Comparison of ENCODE assay signal across 33 mouse cellular contexts in the genomic region with DNA sequence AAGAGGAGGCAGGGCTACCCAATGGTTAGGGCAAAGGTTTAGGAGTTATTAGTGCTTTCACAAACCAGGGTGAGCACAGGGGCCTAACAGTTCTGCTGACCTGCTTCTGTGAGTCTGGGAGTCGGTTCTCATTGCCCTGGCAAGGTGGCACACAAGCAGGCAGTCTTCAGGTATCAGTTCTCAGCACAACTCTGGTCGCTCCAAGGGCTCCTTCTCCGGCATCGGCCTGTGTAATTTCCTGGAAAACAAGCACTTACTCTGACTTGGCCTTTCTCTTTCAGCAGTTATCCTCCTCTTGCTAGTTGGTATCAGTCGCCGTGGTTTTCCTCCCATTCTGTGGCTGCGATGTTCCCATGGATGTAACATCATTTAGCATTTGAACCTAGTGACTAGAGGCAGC. TPM values are rescaled to one million over a fixed set of nuclear protein-coding genes. Genes with fewer than 3 reads are reported as not detected.
"Had no signal": no experiment of that assay in that cellular context is flagged by ENCODE, and none has a peak within 500 bp of the region (broad histone marks: within the 10 kb centered on the region; RNA-seq: fewer than 3 reads in every experiment).

No protein-coding gene starts in this region.

- DNase-seq: left cerebral cortex, postnatal 4 days; liver; liver, embryonic 13.5 days; liver, postnatal 0 days; lung, adult 18-20 months; lung, adult 2 months; lung, embryonic 14.5 days; lung, postnatal 10 days; lung, postnatal 14 days; lung, postnatal 36 days; lung, postnatal 4 days; midbrain, embryonic 14.5 days had no signal

- H3K9ac ChIP-seq: limb, embryonic 12.5 days; limb, embryonic 13.5 days; limb, embryonic 15.5 days; liver, embryonic 12.5 days; liver, embryonic 13.5 days; liver, embryonic 14.5 days; liver, embryonic 15.5 days; liver, postnatal 0 days; lung, embryonic 14.5 days; lung, embryonic 15.5 days; midbrain, embryonic 12.5 days; midbrain, embryonic 13.5 days; midbrain, embryonic 15.5 days; neural tube, embryonic 12.5 days had no signal

- H3K27me3 ChIP-seq: limb, embryonic 12.5 days; limb, embryonic 13.5 days; limb, embryonic 15.5 days; liver, embryonic 12.5 days; liver, embryonic 13.5 days; liver, embryonic 15.5 days; lung, embryonic 15.5 days; megakaryocyte, embryonic 14.5 days; midbrain, embryonic 12.5 days; midbrain, embryonic 13.5 days; midbrain, embryonic 15.5 days; neural tube, embryonic 12.5 days had no signal

- H3K9me3 ChIP-seq: limb, embryonic 10.5 days; limb, embryonic 15.5 days; liver, embryonic 15.5 days; lung, embryonic 15.5 days; midbrain, embryonic 13.5 days; midbrain, embryonic 15.5 days had no signal

- H3K36me3 ChIP-seq: limb, embryonic 10.5 days; limb, embryonic 12.5 days; limb, embryonic 13.5 days; limb, embryonic 15.5 days; liver, embryonic 12.5 days; liver, embryonic 13.5 days; liver, embryonic 15.5 days; lung, embryonic 15.5 days; midbrain, embryonic 10.5 days; midbrain, embryonic 12.5 days; midbrain, embryonic 13.5 days; midbrain, embryonic 15.5 days; neural tube, embryonic 12.5 days had no signal

- H3K4me3 ChIP-seq: limb, embryonic 10.5 days; limb, embryonic 12.5 days; limb, embryonic 13.5 days; limb, embryonic 15.5 days; liver, embryonic 12.5 days; liver, embryonic 13.5 days; liver, embryonic 15.5 days; lung, embryonic 15.5 days; megakaryocyte, embryonic 14.5 days; midbrain, embryonic 10.5 days; midbrain, embryonic 12.5 days; midbrain, embryonic 13.5 days; midbrain, embryonic 15.5 days; myocyte; neural tube, embryonic 12.5 days had no signal

- ATAC-seq: liver, embryonic 12.5 days; liver, postnatal 0 days; lung, postnatal 0 days; midbrain, embryonic 13.5 days; midbrain, embryonic 15.5 days; midbrain, embryonic 16.5 days had no signal

- H3K4me2 ChIP-seq: limb, embryonic 12.5 days; limb, embryonic 13.5 days; limb, embryonic 15.5 days; liver, embryonic 11.5 days; liver, embryonic 12.5 days; liver, embryonic 13.5 days; liver, embryonic 15.5 days; lung, embryonic 14.5 days; lung, embryonic 15.5 days; midbrain, embryonic 11.5 days; midbrain, embryonic 12.5 days; midbrain, embryonic 13.5 days; midbrain, embryonic 15.5 days; neural tube, embryonic 12.5 days had no signal

- H3K27ac ChIP-seq: limb, embryonic 10.5 days; limb, embryonic 12.5 days; limb, embryonic 13.5 days; limb, embryonic 15.5 days; liver, embryonic 12.5 days; liver, embryonic 13.5 days; liver, embryonic 14.5 days; liver, embryonic 15.5 days; lung, embryonic 15.5 days; macrophage; midbrain, embryonic 10.5 days; midbrain, embryonic 12.5 days; midbrain, embryonic 13.5 days; midbrain, embryonic 15.5 days; neural tube, embryonic 12.5 days had no signal

- H3K4me1 ChIP-seq: limb, embryonic 10.5 days; limb, embryonic 12.5 days; limb, embryonic 13.5 days; limb, embryonic 15.5 days; liver, embryonic 12.5 days; liver, embryonic 13.5 days; liver, embryonic 15.5 days; lung, embryonic 15.5 days; megakaryocyte, embryonic 14.5 days; midbrain, embryonic 10.5 days; midbrain, embryonic 13.5 days; midbrain, embryonic 15.5 days; neural tube, embryonic 12.5 days had no signal

RNA-seq across cellular contexts. Expression of gene Rgs6, which starts 38.0 kb away (rescaled TPM):
- polyA plus RNA-seq: limb, embryonic 10.5 days; liver, adult 2 months; macrophage; myocyte had no signal
